Mouse (Mus musculus) forebrain, embryonic 12.5 days (tissue): Measurements from ENCODE around the gene Akr1a1. TPM values are rescaled to one million over a fixed set of nuclear protein-coding genes. Genes with fewer than 3 reads are reported as not detected.
"Not testable (repeated sequence)": the region's sequence is repeated elsewhere in the genome, so short reads cannot be mapped to it uniquely, and the experiment has no call there.

ENCODE experiments used
- ATAC-seq: fragments of 200-750 bp; cut with Nextera tagmentation; 2 replicates; pipeline ENCODE4 v1.8.0; 2017; ENCODE audit warnings: moderate TSS enrichment; ENCODE audit not compliant: low FRiP score
- H3K27ac ChIP-seq: fragments of 300-500 bp; sonication (generic); 2 replicates; pipeline ENCODE4 v1.5.1; 2016; ENCODE audit warnings: mild to moderate bottlenecking
- H3K27me3 ChIP-seq: fragments of 300-500 bp; sonication (generic); 2 replicates; pipeline ENCODE4 v1.6.1; 2016; ENCODE audit warnings: mild to moderate bottlenecking
- H3K36me3 ChIP-seq: fragments of 300-500 bp; sonication (generic); replicated peaks from 2 replicates; pipeline ENCODE4 v1.6.1; 2016; ENCODE audit warnings: mild to moderate bottlenecking
- H3K4me1 ChIP-seq: fragments of 300-500 bp; sonication (generic); 2 replicates; pipeline ENCODE4 v1.6.1; 2016
- H3K4me2 ChIP-seq: fragments of 300-500 bp; sonication (generic); 2 replicates; pipeline ENCODE4 v1.6.1; 2016; ENCODE audit warnings: mild to moderate bottlenecking, moderate library complexity
- H3K4me3 ChIP-seq: fragments of 300-500 bp; sonication (generic); replicated peaks from 2 replicates; pipeline ENCODE4 v1.5.1; 2016; ENCODE audit warnings: mild to moderate bottlenecking
- H3K9ac ChIP-seq: fragments of 300-500 bp; sonication (generic); 2 replicates; pipeline ENCODE4 v1.6.1; 2016; ENCODE audit warnings: mild to moderate bottlenecking
- H3K9me3 ChIP-seq: fragments of 300-500 bp; sonication (generic); 2 replicates; pipeline ENCODE4 v1.6.1; 2016
- WGBS: fragments of 180-500 bp; shearing (Covaris S2); methylation state at CpG from one replicate; pipeline ENCODE4 v1.1.7; 2016; 5-methylcytosine and 5-hydroxymethylcytosine counted together
- polyA plus RNA-seq: library from polyadenylated mRNA; unstranded; fragments of >200 nt; fragmentation: Nextera tagmentation; extraction: Ambion mirVana; gene quantifications from 2 replicates; pipeline ENCODE4 v1.2.1, GENCODE M21; 2016

Akr1a1 gene
- polyA plus RNA-seq, 1 experiment from 2014 or later: 521 TPM

DNA sequence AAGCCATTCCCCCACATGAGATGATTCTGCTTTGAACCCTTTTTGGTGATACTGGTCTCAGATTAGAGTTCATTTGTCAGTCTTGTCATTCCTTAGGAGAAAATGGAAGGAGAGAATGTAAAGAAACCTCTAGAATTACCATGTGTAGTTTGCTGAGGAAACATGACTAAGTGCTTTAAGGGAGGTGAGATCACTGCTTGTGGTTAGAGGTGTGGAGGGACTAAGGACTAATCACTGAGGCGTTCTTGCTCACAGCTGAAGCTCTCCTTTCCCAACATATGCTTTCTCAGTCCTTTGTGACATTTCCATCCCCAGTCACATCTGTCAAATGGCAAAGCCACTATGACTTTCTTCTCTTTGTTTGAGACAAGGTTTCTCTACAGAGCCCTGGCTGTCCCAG lies 26.3 kb upstream of the Akr1a1 start:
- Histone ChIP-seq H3K4me3 (no peak overlapping the region), H3K4me2 (no peak overlapping the region), H3K36me3 (no peaks in the 10 kb centered on the region), H3K9me3 (no peaks in the 10 kb centered on the region), H3K9ac (no peak overlapping the region), H3K4me1 (no peaks in the 10 kb centered on the region), H3K27me3 (no peaks in the 10 kb centered on the region; the same call in 1 of the 2 replicates), H3K27ac (no peak overlapping the region)
- ATAC-seq: no peak
- WGBS: 94% methylated on average over 1 of the region's 1 CpGs

DNA sequence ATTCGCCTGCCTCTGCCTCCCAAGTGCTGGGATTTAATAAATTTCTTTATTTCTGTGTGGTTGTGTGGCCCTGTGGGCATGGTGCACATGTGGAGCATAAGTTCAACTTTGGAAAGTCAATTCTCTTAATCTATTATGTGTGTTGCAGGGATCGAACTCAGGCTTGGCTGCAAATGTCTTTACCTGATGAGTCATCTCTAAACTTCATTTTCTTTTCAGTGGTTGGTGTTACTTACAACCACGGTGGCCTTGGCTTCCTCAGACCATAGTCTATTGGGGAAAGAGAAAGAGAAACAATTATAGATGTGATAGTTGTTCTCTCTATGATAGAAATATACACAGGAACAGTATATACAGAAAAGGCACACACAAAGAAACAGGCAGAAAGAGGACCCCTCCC lies 24.5 kb upstream of the Akr1a1 start:
- H3K9ac ChIP-seq: no peak overlapping the region
- no peaks in the 10 kb centered on the region for H3K4me1 ChIP-seq
- no peaks in the 10 kb centered on the region for H3K36me3 ChIP-seq
- no peaks in the 10 kb centered on the region for H3K27me3 ChIP-seq
- H3K27ac ChIP-seq: no peak overlapping the region
- no peaks in the 10 kb centered on the region for H3K9me3 ChIP-seq
- 91% methylated on average over 3 of the region's 3 CpGs for WGBS
- H3K4me2 ChIP-seq: no peak overlapping the region
- no peak overlapping the region for H3K4me3 ChIP-seq
- no peak for ATAC-seq

DNA sequence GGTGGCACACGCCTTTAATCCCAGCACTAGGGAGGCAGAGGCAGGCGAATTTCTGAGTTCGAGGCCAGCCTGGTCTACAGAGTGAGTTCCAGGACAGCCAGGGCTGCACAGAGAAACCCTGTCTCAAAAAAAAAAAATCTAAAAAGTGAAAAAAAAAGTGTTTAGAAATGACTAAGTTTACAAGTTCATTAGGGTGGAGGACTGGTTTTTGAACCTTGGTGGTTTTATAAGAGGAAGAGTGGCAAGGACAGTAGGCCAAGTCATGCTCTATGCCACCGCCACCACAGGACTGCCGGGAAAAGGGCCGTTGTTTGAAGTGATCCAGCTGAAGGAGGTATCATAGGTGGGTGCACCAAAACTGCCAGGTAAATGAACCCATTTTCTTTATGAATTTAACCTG lies 23.3 kb upstream of the Akr1a1 start:
- WGBS: 93% methylated on average over 6 of the region's 6 CpGs
- H3K27ac ChIP-seq: not testable (repeated sequence)

DNA sequence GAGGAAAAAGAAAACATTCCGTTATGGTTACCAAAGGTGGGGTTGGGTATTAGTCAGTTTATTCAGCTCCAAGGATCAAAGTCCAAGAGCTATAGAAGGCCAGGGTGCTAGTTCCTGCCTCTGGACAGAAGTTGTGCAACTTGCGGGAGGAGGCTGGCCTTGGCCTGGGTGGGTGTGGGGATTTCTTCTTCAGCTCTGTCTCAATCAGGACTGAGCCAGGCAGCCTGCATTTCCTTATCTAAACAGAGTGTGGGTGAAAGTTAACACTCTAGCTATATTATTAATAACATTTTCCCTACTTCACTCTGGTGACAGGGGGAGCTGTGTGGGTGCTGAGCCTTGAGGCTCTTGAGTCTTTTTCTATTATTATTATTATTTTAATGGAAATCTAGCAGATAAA lies 21.3 kb upstream of the Akr1a1 start:
- ATAC-seq: no peak
- no peak overlapping the region for H3K27ac ChIP-seq
- H3K4me3 ChIP-seq: no peak overlapping the region
- H3K4me1 ChIP-seq: no peaks in the 10 kb centered on the region
- H3K4me2 ChIP-seq: no peak overlapping the region
- 85% methylated on average over 2 of the region's 2 CpGs for WGBS
- no peaks in the 10 kb centered on the region for H3K36me3 ChIP-seq
- H3K9ac ChIP-seq: no peak overlapping the region
- no peaks in the 10 kb centered on the region for H3K27me3 ChIP-seq
- H3K9me3 ChIP-seq: no peaks in the 10 kb centered on the region

More for the DNA sequence above, 23.3 kb upstream of the Akr1a1 start:
- not testable (repeated sequence) for H3K27me3 ChIP-seq, H3K9me3 ChIP-seq, H3K36me3 ChIP-seq, H3K4me2 ChIP-seq, ATAC-seq, H3K4me1 ChIP-seq, H3K4me3 ChIP-seq, H3K9ac ChIP-seq

- Histone ChIP-seq H3K4me2 (no peak overlapping the region), H3K27me3 (no peaks in the 10 kb centered on the region), H3K9me3 (no peaks in the 10 kb centered on the region), H3K27ac (no peak overlapping the region), H3K4me1 (no peaks in the 10 kb centered on the region), H3K4me3 (no peak overlapping the region), H3K9ac (no peak overlapping the region), H3K36me3 (no peaks in the 10 kb centered on the region)
- ATAC-seq: no peak
- WGBS: 55% methylated on average over 2 of the region's 2 CpGs
These were observed 17.8 kb upstream of the Akr1a1 start for GRCm38 (mm10) chr4:116669291-116669690.

- H3K9me3 ChIP-seq: no peaks in the 10 kb centered on the region
- H3K9ac ChIP-seq: no peak overlapping the region
- ATAC-seq: no peak
- no peak overlapping the region for H3K27ac ChIP-seq
- no peaks in the 10 kb centered on the region for H3K36me3 ChIP-seq
- no peak overlapping the region for H3K4me3 ChIP-seq
- H3K4me1 ChIP-seq: no peaks in the 10 kb centered on the region
- H3K4me2 ChIP-seq: no peak overlapping the region
- H3K27me3 ChIP-seq: no peaks in the 10 kb centered on the region
- 67% methylated on average over 3 of the region's 3 CpGs for WGBS
These were observed 16.7 kb upstream of the Akr1a1 start for GRCm38 (mm10) chr4:116668145-116668544.

- ATAC-seq: no peak
These were observed 15.1 kb upstream of the Akr1a1 start for GRCm38 (mm10) chr4:116666625-116667024.

DNA sequence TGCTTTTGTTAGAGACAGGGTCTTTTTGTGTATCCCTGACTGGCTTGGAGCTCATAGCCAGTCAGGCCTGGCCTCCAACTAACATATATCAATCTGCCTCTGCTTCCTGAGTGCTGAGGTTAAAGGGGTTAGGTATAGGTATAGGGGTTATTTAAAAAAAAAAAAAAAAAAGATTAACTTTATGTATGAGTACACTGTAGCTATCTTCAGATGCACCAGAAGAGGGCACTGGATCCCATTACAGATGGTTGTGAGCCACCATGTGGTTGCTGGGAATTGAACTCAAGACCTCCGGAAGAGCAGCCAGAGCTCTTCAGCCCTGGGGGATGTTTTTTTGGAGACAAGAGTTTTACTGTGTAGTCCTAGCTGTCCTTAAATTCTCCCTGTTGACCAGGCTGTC lies 10.5 kb upstream of the Akr1a1 start:
- Histone ChIP-seq H3K27ac (no peak overlapping the region), H3K9ac (no peak overlapping the region), H3K4me3 (no peak overlapping the region), H3K9me3 (no peaks in the 10 kb centered on the region), H3K36me3 (no peaks in the 10 kb centered on the region), H3K4me2 (no peak overlapping the region), H3K27me3 (no peaks in the 10 kb centered on the region), H3K4me1 (no peaks in the 10 kb centered on the region)
- WGBS: 97% methylated on average over 1 of the region's 1 CpGs
- no peak for ATAC-seq

More at GRCm38 (mm10) chr4:116666625-116667024, 15.1 kb upstream of the Akr1a1 start:
- Histone ChIP-seq H3K4me3 (no peak overlapping the region), H3K9me3 (no peaks in the 10 kb centered on the region), H3K36me3 (no peaks in the 10 kb centered on the region), H3K4me1 (no peaks in the 10 kb centered on the region), H3K27me3 (no peaks in the 10 kb centered on the region), H3K9ac (no peak overlapping the region), H3K4me2 (no peak overlapping the region), H3K27ac (no peak overlapping the region)
- 67% methylated on average over 4 of the region's 4 CpGs for WGBS

DNA sequence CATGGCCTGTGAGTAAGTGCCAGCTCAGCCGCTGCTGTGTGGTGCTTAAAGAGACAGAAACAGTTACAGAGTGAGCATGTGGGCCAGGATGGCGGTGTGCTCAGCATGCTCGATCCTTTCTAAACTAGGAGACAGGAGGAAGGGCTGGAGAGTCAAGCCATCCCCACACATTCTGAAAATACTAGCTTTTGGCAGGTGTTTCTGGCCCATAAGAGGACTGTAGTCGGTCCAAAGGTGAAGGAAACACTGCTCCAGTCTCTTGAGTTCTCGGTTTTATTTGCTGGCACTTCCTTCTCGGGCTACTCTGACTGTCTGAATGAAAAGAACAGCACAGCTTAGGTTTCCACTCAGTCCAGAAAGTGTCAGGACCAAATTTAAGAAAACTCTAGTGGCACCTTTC lies 9.3 kb upstream of the Akr1a1 start:
- Histone ChIP-seq H3K36me3 (no peaks in the 10 kb centered on the region), H3K4me3 (no peak overlapping the region), H3K4me1 (no peaks in the 10 kb centered on the region), H3K4me2 (no peak overlapping the region), H3K9me3 (no peaks in the 10 kb centered on the region), H3K27me3 (no peaks in the 10 kb centered on the region), H3K27ac (no peak overlapping the region), H3K9ac (no peak overlapping the region)
- 78% methylated on average over 6 of the region's 6 CpGs for WGBS
- ATAC-seq: no peak

DNA sequence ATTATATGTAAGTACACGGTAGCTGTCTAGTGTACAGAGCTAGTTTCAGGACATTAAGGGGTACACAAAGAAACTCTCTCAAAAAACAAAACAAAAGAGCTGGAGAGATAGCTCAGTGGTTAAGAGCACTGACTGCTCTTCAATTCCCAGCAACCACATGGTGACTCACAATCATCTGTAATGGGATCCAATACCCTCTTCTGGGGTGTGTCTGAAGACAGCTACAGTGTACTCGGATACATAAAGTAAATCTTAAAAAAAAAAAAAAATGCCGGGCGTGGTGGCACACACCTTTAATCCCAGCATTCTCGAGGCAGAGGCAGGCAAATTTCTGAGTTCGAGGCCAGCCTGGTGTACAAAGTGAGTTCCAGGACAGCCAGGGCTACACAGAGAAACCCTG lies 8.4 kb upstream of the Akr1a1 start:
- H3K27ac ChIP-seq, H3K4me3 ChIP-seq, H3K4me2 ChIP-seq, H3K27me3 ChIP-seq, H3K9ac ChIP-seq, H3K9me3 ChIP-seq, H3K4me1 ChIP-seq, H3K36me3 ChIP-seq, ATAC-seq: not testable (repeated sequence)
- 93% methylated on average over 6 of the region's 6 CpGs for WGBS

DNA sequence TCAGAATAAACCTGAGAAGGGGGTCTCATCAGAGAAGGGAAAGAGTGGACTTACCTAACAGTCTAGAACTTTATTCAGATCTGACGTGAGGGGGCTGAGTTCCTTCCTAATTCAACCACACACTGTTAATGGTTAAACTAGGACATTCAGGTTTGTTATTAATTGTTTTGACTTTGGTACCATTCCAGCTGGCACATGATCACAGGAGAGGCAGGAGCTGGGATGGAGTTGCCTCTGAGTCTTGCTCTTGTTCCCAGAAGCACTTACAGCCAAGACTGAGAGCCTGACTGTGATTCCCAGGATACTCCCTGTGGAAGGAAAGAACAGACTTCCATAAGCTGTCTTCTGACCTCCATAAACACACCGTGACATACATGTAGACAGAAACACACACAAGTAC lies 8.0 kb upstream of the Akr1a1 start:
- no peak overlapping the region for H3K4me3 ChIP-seq
- no peaks in the 10 kb centered on the region for H3K27me3 ChIP-seq
- H3K9ac ChIP-seq: no peak overlapping the region
- no peaks in the 10 kb centered on the region for H3K9me3 ChIP-seq
- ATAC-seq: no peak
- H3K27ac ChIP-seq: no peak overlapping the region
- WGBS: 90% methylated on average over 2 of the region's 2 CpGs
- H3K36me3 ChIP-seq: no peaks in the 10 kb centered on the region
- H3K4me1 ChIP-seq: no peaks in the 10 kb centered on the region
- no peak overlapping the region for H3K4me2 ChIP-seq

DNA sequence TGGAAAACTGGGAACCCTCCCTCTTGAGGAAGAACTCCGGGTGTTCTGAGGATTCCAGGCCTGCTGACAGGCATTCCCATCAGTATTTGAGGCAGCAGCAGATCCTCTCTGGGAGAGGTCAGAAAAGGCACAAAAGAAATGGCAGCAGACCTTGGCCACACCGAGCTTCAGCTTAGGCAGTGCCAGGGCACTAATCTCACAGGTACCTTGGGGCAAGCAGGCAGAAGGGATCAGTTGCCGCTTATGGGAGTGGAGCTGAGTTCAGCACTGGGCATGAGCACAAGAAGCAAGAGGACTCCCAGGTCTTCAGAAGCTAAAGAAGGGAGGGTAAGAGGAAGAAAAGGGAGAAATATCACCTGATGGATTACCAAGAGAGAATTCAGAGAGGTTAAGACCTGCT lies 6.5 kb upstream of the Akr1a1 start:
- no peak overlapping the region for H3K27ac ChIP-seq
- no peaks in the 10 kb centered on the region for H3K4me1 ChIP-seq
- no peak overlapping the region for H3K4me3 ChIP-seq
- no peaks in the 10 kb centered on the region for H3K9me3 ChIP-seq
- no peaks in the 10 kb centered on the region for H3K27me3 ChIP-seq
- H3K36me3 ChIP-seq: no peaks in the 10 kb centered on the region
- no peak overlapping the region for H3K4me2 ChIP-seq
- ATAC-seq: no peak
- 45% methylated on average over 3 of the region's 3 CpGs for WGBS
- no peak overlapping the region for H3K9ac ChIP-seq

DNA sequence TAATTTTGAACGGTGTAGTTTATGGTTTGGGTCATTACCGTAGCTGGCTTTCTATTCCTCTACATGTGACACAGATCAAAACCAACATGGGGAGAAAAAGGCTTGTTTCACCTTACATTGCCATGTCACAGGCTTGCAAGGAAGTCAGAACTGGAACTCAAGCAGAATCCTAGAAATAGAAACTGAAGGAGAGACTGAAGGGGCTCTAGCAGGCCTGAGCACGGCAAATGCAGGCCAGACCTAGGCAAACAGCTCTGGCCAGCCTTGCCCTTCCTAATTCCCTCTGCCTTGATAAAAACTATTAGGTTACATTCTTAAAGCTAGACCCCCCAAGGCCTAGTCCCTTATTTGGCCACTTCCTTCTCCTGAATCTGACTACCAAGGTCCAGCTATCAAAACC lies 4.2 kb upstream of the Akr1a1 start:
- Histone ChIP-seq H3K4me3 (no peak overlapping the region), H3K9me3 (no peaks in the 10 kb centered on the region), H3K4me2 (no peak overlapping the region), H3K4me1 (no peaks in the 10 kb centered on the region), H3K27me3 (no peaks in the 10 kb centered on the region), H3K36me3 (no peaks in the 10 kb centered on the region), H3K9ac (no peak overlapping the region), H3K27ac (no peak overlapping the region)
- ATAC-seq: no peak
- WGBS: 83% methylated on average over 3 of the region's 3 CpGs

GRCm38 (mm10) chr4:116655100-116655499 lies 3.6 kb upstream of the Akr1a1 start:
- WGBS: 76% methylated on average over 2 of the region's 2 CpGs

More at GRCm38 (mm10) chr4:116655100-116655499, 3.6 kb upstream of the Akr1a1 start:
- Histone ChIP-seq H3K4me1 (peaks cover 5% of the 10 kb centered on the region), H3K27ac (no peak overlapping the region), H3K4me2 (no peak overlapping the region), H3K9ac (no peak overlapping the region), H3K27me3 (no peaks in the 10 kb centered on the region), H3K4me3 (no peak overlapping the region), H3K36me3 (no peaks in the 10 kb centered on the region), H3K9me3 (no peaks in the 10 kb centered on the region)
- ATAC-seq: no peak
